ENCODE assay signal across 15 mouse cellular contexts in genomic region chr10:99390609-99391183, GRCm38 (mm10).
A peak's percentile ranks its signal among the peaks of the same experiment; 100 is the strongest.
DNase-seq lines count a peak whose midpoint lies in the region; ATAC-seq lines count a peak whose summit lies in the region.
"Had no signal": no experiment of that assay in that cellular context is flagged by ENCODE, and none has a peak within 500 bp of the region (broad histone marks: within the 10 kb centered on the region; RNA-seq: fewer than 3 reads in every experiment).

No protein-coding gene starts in this region.

- H3K9ac ChIP-seq in forebrain, embryonic 14.5 days (ENCODE audit: low read length) = no peak overlapping the region
- no peak overlapping the region for H3K9ac ChIP-seq in forebrain, embryonic 13.5 days
- H3K9ac ChIP-seq in limb, embryonic 13.5 days = no peak overlapping the region
- H3K9ac ChIP-seq: forebrain, embryonic 12.5 days; heart, embryonic 12.5 days; hindbrain, embryonic 14.5 days had no signal

- 69% methylated on average over 7 of the region's 7 CpGs for WGBS in forebrain, embryonic 14.5 days
- 73% methylated on average over 7 of the region's 7 CpGs for WGBS in forebrain, embryonic 13.5 days
- 6% methylated on average over 7 of the region's 7 CpGs for WGBS in limb, embryonic 13.5 days

- H3K4me3 ChIP-seq in forebrain, embryonic 14.5 days (ENCODE audit: low read depth, low read length) = no peak overlapping the region
- H3K4me3 ChIP-seq in forebrain, embryonic 13.5 days = no peak overlapping the region
- no peak overlapping the region for H3K4me3 ChIP-seq in limb, embryonic 13.5 days
- H3K4me3 ChIP-seq: forebrain, embryonic 12.5 days; heart, embryonic 12.5 days; hindbrain, embryonic 10.5 days had no signal

- H3K27me3 ChIP-seq in forebrain, embryonic 14.5 days (replicated peaks; ENCODE audit: control insufficient read depth, insufficient read depth, low read length) = no peaks in the 10 kb centered on the region
- no peaks in the 10 kb centered on the region for H3K27me3 ChIP-seq in forebrain, embryonic 13.5 days
- peaks cover 13% of the 10 kb centered on the region for H3K27me3 ChIP-seq in limb, embryonic 13.5 days
- H3K27me3 ChIP-seq: forebrain, embryonic 12.5 days; heart, embryonic 12.5 days had no signal

- no peak overlapping the region for H3K4me2 ChIP-seq in forebrain, embryonic 14.5 days (ENCODE audit: low read length)
- no peak overlapping the region for H3K4me2 ChIP-seq in forebrain, embryonic 13.5 days
- 0 out of 2 replicates have a peak overlapping the region, but pooled peaks have one; percentile 23 for H3K4me2 ChIP-seq in limb, embryonic 13.5 days (replicated peaks)
- H3K4me2 ChIP-seq: forebrain, embryonic 12.5 days; heart, embryonic 12.5 days; hindbrain, embryonic 14.5 days had no signal

- H3K36me3 ChIP-seq in forebrain, embryonic 14.5 days (ENCODE audit: control insufficient read depth, insufficient read depth, low read length) = no peaks in the 10 kb centered on the region
- no peaks in the 10 kb centered on the region for H3K36me3 ChIP-seq in forebrain, embryonic 13.5 days (ENCODE audit: poor library complexity, severe bottlenecking)
- no peaks in the 10 kb centered on the region for H3K36me3 ChIP-seq in limb, embryonic 13.5 days
- H3K36me3 ChIP-seq: forebrain, embryonic 12.5 days; heart, embryonic 12.5 days; hindbrain, embryonic 10.5 days had no signal

- no peaks in the 10 kb centered on the region for H3K9me3 ChIP-seq in forebrain, embryonic 14.5 days (replicated peaks; ENCODE audit: control insufficient read depth, low read length)
- H3K9me3 ChIP-seq in forebrain, embryonic 13.5 days (replicated peaks) = no peaks in the 10 kb centered on the region
- H3K9me3 ChIP-seq in limb, embryonic 13.5 days = no peaks in the 10 kb centered on the region
- H3K9me3 ChIP-seq: forebrain, embryonic 12.5 days; heart, embryonic 12.5 days; hindbrain, embryonic 10.5 days had no signal

- ATAC-seq in forebrain, embryonic 14.5 days = no peak
- no peak for ATAC-seq in forebrain, embryonic 13.5 days
- ATAC-seq in limb, embryonic 13.5 days (ENCODE audit: low FRiP score, low read depth) = peak; percentile 54; the same call in 1 of the 2 replicates
- no peak for ATAC-seq in activated CD4-positive, CD25-positive, alpha-beta regulatory T cell, adult 4 months

- peak; percentile 5 for DNase-seq in forebrain, embryonic 14.5 days (ENCODE audit: low spot score)
- peak; percentile 58 for DNase-seq in hindlimb bud, embryonic 11.5 days (ENCODE audit: extremely low spot score, low read depth, low spot score)
- no peak for DNase-seq in retina, postnatal 1 day
- no peak for DNase-seq in thymus, adult 18-20 months
- DNase-seq: adrenal gland, postnatal 14 days; cerebellum, adult 2 months; cerebellum, postnatal 10 days; gastrocnemius, postnatal 10 days had no signal

- no peak overlapping the region for H3K27ac ChIP-seq in forebrain, embryonic 14.5 days (ENCODE audit: low read depth, low read length)
- no peak overlapping the region for H3K27ac ChIP-seq in forebrain, embryonic 13.5 days
- H3K27ac ChIP-seq in limb, embryonic 13.5 days = no peak overlapping the region
- H3K27ac ChIP-seq: forebrain, embryonic 12.5 days; hindbrain, embryonic 10.5 days; hindbrain, embryonic 14.5 days had no signal

- no peaks in the 10 kb centered on the region for H3K4me1 ChIP-seq in forebrain, embryonic 14.5 days (ENCODE audit: control insufficient read depth, insufficient read depth, low read length)
- H3K4me1 ChIP-seq in forebrain, embryonic 13.5 days = no peaks in the 10 kb centered on the region
- H3K4me1 ChIP-seq in limb, embryonic 13.5 days = peaks cover 49% of the 10 kb centered on the region
- H3K4me1 ChIP-seq: hindbrain, embryonic 10.5 days had no signal

Comparison
In these comparisons a context has a peak if more than half of its experiments do, and no peak if none do; other contexts are left out.
1. DNase-seq: peak in forebrain, embryonic 14.5 days (single experiment) and hindlimb bud, embryonic 11.5 days (single experiment); none in retina, postnatal 1 day (single experiment) and thymus, adult 18-20 months (0 of 2).